Mouse (Mus musculus) midbrain, postnatal 0 days (tissue): ENCODE data around the gene Aida. TPM values are rescaled to one million over a fixed set of nuclear protein-coding genes. Genes with fewer than 3 reads are reported as not detected.

ENCODE experiments used
- ATAC-seq: fragments of 200-750 bp; cut with Nextera tagmentation; 2 replicates; pipeline ENCODE4 v1.8.0; 2017; ENCODE audit warnings: moderate number of reproducible peaks, mild to moderate bottlenecking, moderate TSS enrichment, moderate library complexity; ENCODE audit not compliant: low FRiP score
- DNase-seq: peaks from one replicate; pipeline ENCODE4 v3.0.0-alpha.2; 2015; ENCODE audit warnings: low spot score
- H3K27ac ChIP-seq: fragments of 300-500 bp; sonication (generic); 2 replicates; pipeline ENCODE4 v1.5.1; 2014; ENCODE audit warnings: low read depth, mild to moderate bottlenecking, low read length, mixed read lengths
- H3K27me3 ChIP-seq: fragments of 300-500 bp; sonication (generic); 2 replicates; pipeline ENCODE4 v1.6.1; 2014; ENCODE audit warnings: low read length, control low read depth, mixed read lengths; ENCODE audit not compliant: insufficient read depth
- H3K36me3 ChIP-seq: fragments of 300-500 bp; sonication (generic); 2 replicates; pipeline ENCODE4 v1.6.1; 2014; ENCODE audit warnings: low read length, control low read depth, mixed read lengths; ENCODE audit not compliant: insufficient read depth
- H3K4me1 ChIP-seq: fragments of 300-500 bp; sonication (generic); 2 replicates; pipeline ENCODE4 v1.6.1; 2014; ENCODE audit warnings: mild to moderate bottlenecking, control low read depth, antibody characterized with exemption, low read length, mixed read lengths; ENCODE audit not compliant: insufficient read depth
- H3K4me2 ChIP-seq: fragments of 300-500 bp; sonication (generic); 2 replicates; pipeline ENCODE4 v1.6.1; 2014; ENCODE audit warnings: low read depth, mild to moderate bottlenecking, low read length, mixed read lengths; ENCODE audit not compliant: poor library complexity, severe bottlenecking
- H3K4me3 ChIP-seq: fragments of 300-500 bp; sonication (generic); 2 replicates; pipeline ENCODE4 v1.5.1; 2014; ENCODE audit warnings: low read depth, mild to moderate bottlenecking, low read length, moderate library complexity
- H3K9ac ChIP-seq: fragments of 300-500 bp; sonication (generic); replicated peaks from 2 replicates; pipeline ENCODE4 v1.6.1; 2014; ENCODE audit warnings: mild to moderate bottlenecking, low read length, moderate library complexity, mixed read lengths; ENCODE audit not compliant: poor library complexity, severe bottlenecking
- H3K9me3 ChIP-seq: fragments of 300-500 bp; sonication (generic); 2 replicates; pipeline ENCODE4 v1.6.1; 2016; ENCODE audit warnings: low read length, control low read depth
- CTCF ChIP-seq: IDR thresholded peaks from 2 replicates; pipeline ENCODE4 v1.5.1; 2016; ENCODE audit warnings: antibody characterized with exemption, mild to moderate bottlenecking
- WGBS: fragments of 180-500 bp; shearing (Covaris S2); extraction: QIAGEN DNeasy Blood & Tissue Kit; methylation state at CpG from one replicate; pipeline ENCODE4 v1.1.7; 2014; 5-methylcytosine and 5-hydroxymethylcytosine counted together
- polyA plus RNA-seq: library from polyadenylated mRNA; unstranded; fragments of >200 nt; fragmentation: Nextera tagmentation; extraction: Ambion mirVana; gene quantifications from 2 replicates; pipeline ENCODE4 v1.2.1, GENCODE M21; 2015
- total RNA-seq: library from RNA; depleted of rRNA; stranded (reverse); fragments of >200 nt; gene quantifications from 2 replicates; pipeline ENCODE4 v1.2.3, GENCODE M21; 2014

Aida gene
- total and polyA plus RNA-seq, 2 experiments from 2014 or later, result 44.8 to 64.5 TPM

GRCm38 (mm10) chr1:183289576-183289975 lies 6.8 kb upstream of the Aida start:
- DNase-seq (no peak), ATAC-seq (no peak)
- no peaks in the 10 kb centered on the region for H3K4me1 ChIP-seq
- no peaks in the 10 kb centered on the region for H3K27me3 ChIP-seq
- H3K9ac ChIP-seq, result no peak overlapping the region
- no peak for TF ChIP-seq CTCF
- H3K27ac ChIP-seq, result no peak overlapping the region
- H3K4me2 ChIP-seq, result no peak overlapping the region
- H3K4me3 ChIP-seq, result no peak overlapping the region
- 96% methylated on average over 4 of the region's 4 CpGs for WGBS
- H3K36me3 ChIP-seq, result peaks cover 52% of the 10 kb centered on the region
- H3K9me3 ChIP-seq, result no peaks in the 10 kb centered on the region

GRCm38 (mm10) chr1:183296877-183297383 lies 540 bp downstream of the Aida start, which contains the start of gene Brox:
Gene Brox, minus strand, starts transcription at chr1:183297269.
- Histone ChIP-seq H3K27me3 (no peaks in the 10 kb centered on the region), H3K4me1 (no peaks in the 10 kb centered on the region), H3K9ac (peak within 1 kb of the TSS; percentile 54), H3K4me2 (peak within 1 kb of the TSS; percentile 50), H3K27ac (peak within 1 kb of the TSS; percentile 67), H3K9me3 (no peaks in the 10 kb centered on the region), H3K4me3 (peak within 1 kb of the TSS; percentile 45), H3K36me3 (peaks cover 10% of the 10 kb centered on the region; the same call in 1 of the 2 replicates)
- ATAC-seq (peak; percentile 90), DNase-seq (peak; percentile 94)
- no peak for TF ChIP-seq CTCF
- under 1% methylated on average over 39 of the region's 39 CpGs for WGBS

GRCm38 (mm10) chr1:183297473-183297885 lies 1.1 kb downstream of the Aida start:
- Histone ChIP-seq H3K27ac (no peak overlapping the region), H3K9ac (peak overlapping the region; percentile 19; the same call in 1 of the 2 replicates), H3K4me1 (no peaks in the 10 kb centered on the region), H3K27me3 (no peaks in the 10 kb centered on the region), H3K4me3 (peak overlapping the region; percentile 45), H3K9me3 (no peaks in the 10 kb centered on the region), H3K4me2 (peak overlapping the region; percentile 50), H3K36me3 (peaks cover 7% of the 10 kb centered on the region; the same call in 1 of the 2 replicates)
- ATAC-seq (peak; percentile 42), DNase-seq (peak; percentile 21)
- under 1% methylated on average over 28 of the region's 30 CpGs for WGBS
- no peak for TF ChIP-seq CTCF

GRCm38 (mm10) chr1:183297886-183298489 lies 1.6 kb downstream of the Aida start:
- ATAC-seq, result no peak
- no peaks in the 10 kb centered on the region for H3K27me3 ChIP-seq
- DNase-seq, result peak; percentile 42
- TF ChIP-seq CTCF, result no peak
- H3K36me3 ChIP-seq, result peaks cover 7% of the 10 kb centered on the region; the same call in 1 of the 2 replicates
- peak overlapping the region; percentile 45 for H3K4me3 ChIP-seq
- H3K9ac ChIP-seq, result peak overlapping the region; percentile 19; the same call in 1 of the 2 replicates
- under 1% methylated on average over 20 of the region's 20 CpGs for WGBS
- H3K4me1 ChIP-seq, result no peaks in the 10 kb centered on the region
- no peak overlapping the region for H3K27ac ChIP-seq
- H3K4me2 ChIP-seq, result peak overlapping the region; percentile 50
- no peaks in the 10 kb centered on the region for H3K9me3 ChIP-seq

- no peaks in the 10 kb centered on the region for H3K36me3 ChIP-seq
- ATAC-seq (no peak), DNase-seq (peak; percentile 95)
- no peak overlapping the region for H3K9ac ChIP-seq
- no peak overlapping the region for H3K27ac ChIP-seq
- H3K27me3 ChIP-seq, result no peaks in the 10 kb centered on the region
- 83% methylated on average over 6 of the region's 6 CpGs for WGBS
- H3K4me3 ChIP-seq, result no peak overlapping the region
- H3K9me3 ChIP-seq, result no peaks in the 10 kb centered on the region
- TF ChIP-seq CTCF, result no peak
- no peaks in the 10 kb centered on the region for H3K4me1 ChIP-seq
- H3K4me2 ChIP-seq, result no peak overlapping the region
Measured at GRCm38 (mm10) chr1:183299161-183299560, 2.8 kb downstream of the Aida start.

- 85% methylated on average over 3 of the region's 3 CpGs for WGBS
- no peak for TF ChIP-seq CTCF
- no peak overlapping the region for H3K9ac ChIP-seq
- H3K27ac ChIP-seq, result no peak overlapping the region
- no peak overlapping the region for H3K4me2 ChIP-seq
- no peak for DNase-seq
- H3K36me3 ChIP-seq, result peaks cover 4% of the 10 kb centered on the region
- H3K4me3 ChIP-seq, result no peak overlapping the region
- H3K27me3 ChIP-seq, result no peaks in the 10 kb centered on the region
- no peak for ATAC-seq
- H3K9me3 ChIP-seq, result no peaks in the 10 kb centered on the region
- H3K4me1 ChIP-seq, result no peaks in the 10 kb centered on the region
Measured at GRCm38 (mm10) chr1:183307555-183307954, 11.2 kb downstream of the Aida start.
